Mouse (Mus musculus): ENCODE data around the gene Clec12b. TPM values are rescaled to one million over a fixed set of nuclear protein-coding genes. Genes with fewer than 3 reads are reported as not detected.
A peak's percentile ranks its signal among the peaks of the same experiment; 100 is the strongest.
"Not testable (repeated sequence)": the region's sequence is repeated elsewhere in the genome, so short reads cannot be mapped to it uniquely, and the experiment has no call there.

Clec12b gene
- polyA plus RNA-seq, 1 experiment from 2014 or later: not detected

DNA sequence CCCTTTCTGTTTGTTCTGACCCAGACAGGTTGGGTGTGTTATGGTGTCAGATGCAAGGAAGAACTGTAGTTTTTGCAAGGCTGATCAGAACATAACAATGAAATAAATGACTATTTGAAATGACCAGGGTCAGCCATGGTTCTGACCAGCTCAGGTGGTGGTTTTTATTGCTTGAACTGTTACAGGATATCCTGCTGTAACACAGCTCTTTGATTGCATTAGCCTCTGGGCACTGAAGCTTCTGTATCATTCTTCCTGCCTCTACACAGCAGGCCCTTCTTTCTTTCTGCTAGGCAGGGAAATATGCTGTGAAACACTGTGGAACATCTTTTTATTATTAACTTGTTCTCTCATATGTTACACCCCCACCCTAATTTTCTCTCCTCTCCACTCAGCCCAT is 29.2 kb downstream of the Clec12b start:
- H3K4me2 ChIP-seq (ENCODE audit: low read depth, low read length): no peak overlapping the region
- H3K36me3 ChIP-seq (ENCODE audit: control insufficient read depth, insufficient read depth, low read length): no peaks in the 10 kb centered on the region
- H3K27me3 ChIP-seq (ENCODE audit: control insufficient read depth, insufficient read depth, low read length): no peaks in the 10 kb centered on the region
- no peak for ATAC-seq (ENCODE audit: insufficient read depth, low FRiP score)
- no peak overlapping the region for H3K9ac ChIP-seq (ENCODE audit: low read length)
- no peaks in the 10 kb centered on the region for H3K4me1 ChIP-seq (ENCODE audit: control insufficient read depth, insufficient read depth, low read length)
- H3K9me3 ChIP-seq (replicated peaks; ENCODE audit: control insufficient read depth, low read length): no peaks in the 10 kb centered on the region
- H3K27ac ChIP-seq (ENCODE audit: low read length): no peak overlapping the region
- no peak overlapping the region for H3K4me3 ChIP-seq (replicated peaks; ENCODE audit: low read length)

- WGBS: 95% methylated on average over 2 of the region's 2 CpGs
- H3K27me3 ChIP-seq (ENCODE audit: control insufficient read depth, insufficient read depth, low read length): no peaks in the 10 kb centered on the region
These were observed 29.9 kb downstream of the Clec12b start for GRCm38 (mm10) chr6:129355774-129356173.

DNA sequence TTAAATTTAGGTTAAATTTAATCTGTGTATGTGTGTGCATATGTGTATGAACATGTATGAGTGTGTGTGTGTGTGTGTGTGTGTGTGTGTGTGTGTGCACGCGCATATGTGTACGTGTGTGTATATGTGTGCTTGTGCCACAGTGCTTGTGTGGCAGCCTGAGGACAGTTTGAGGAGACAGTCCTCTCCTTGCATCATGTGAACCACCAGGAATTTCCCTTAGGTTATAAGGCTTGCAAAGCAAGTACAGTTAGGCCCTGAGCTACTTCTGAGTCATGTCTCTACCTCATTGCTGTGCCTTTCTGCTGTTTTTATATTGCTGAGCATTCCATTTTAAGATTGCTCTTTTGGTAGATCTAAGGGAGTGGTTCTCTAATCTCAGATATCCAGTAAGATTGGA is 34.6 kb downstream of the Clec12b start:
- Histone ChIP-seq H3K4me1 (ENCODE audit: control insufficient read depth, insufficient read depth, low read length) (no peaks in the 10 kb centered on the region), H3K27me3 (ENCODE audit: control insufficient read depth, insufficient read depth, low read length) (no peaks in the 10 kb centered on the region), H3K4me2 (ENCODE audit: low read depth, low read length) (no peak overlapping the region), H3K36me3 (ENCODE audit: control insufficient read depth, insufficient read depth, low read length) (no peaks in the 10 kb centered on the region), H3K27ac (ENCODE audit: low read length) (no peak overlapping the region), H3K9ac (ENCODE audit: low read length) (no peak overlapping the region), H3K9me3 (replicated peaks; ENCODE audit: control insufficient read depth, low read length) (peaks cover 6% of the 10 kb centered on the region; the same call in 1 of the 2 replicates), H3K4me3 (replicated peaks; ENCODE audit: low read length) (no peak overlapping the region)
- no peak for ATAC-seq (ENCODE audit: insufficient read depth, low FRiP score)
- 88% methylated on average over 3 of the region's 3 CpGs for WGBS

More at GRCm38 (mm10) chr6:129355774-129356173, 29.9 kb downstream of the Clec12b start:
- no peak overlapping the region for H3K4me2 ChIP-seq (ENCODE audit: low read depth, low read length)
- H3K4me3 ChIP-seq (replicated peaks; ENCODE audit: low read length): no peak overlapping the region
- no peak overlapping the region for H3K9ac ChIP-seq (ENCODE audit: low read length)
- H3K27ac ChIP-seq (ENCODE audit: low read length): no peak overlapping the region
- ATAC-seq (ENCODE audit: insufficient read depth, low FRiP score): no peak
- no peaks in the 10 kb centered on the region for H3K36me3 ChIP-seq (ENCODE audit: control insufficient read depth, insufficient read depth, low read length)
- no peaks in the 10 kb centered on the region for H3K9me3 ChIP-seq (replicated peaks; ENCODE audit: control insufficient read depth, low read length)
- no peaks in the 10 kb centered on the region for H3K4me1 ChIP-seq (ENCODE audit: control insufficient read depth, insufficient read depth, low read length)

GRCm38 (mm10) chr6:129349524-129350352 is 35.9 kb downstream of the Clec12b start:
- H3K9ac ChIP-seq (ENCODE audit: low read length): no peak overlapping the region
- peaks cover 6% of the 10 kb centered on the region; the same call in 1 of the 2 replicates for H3K9me3 ChIP-seq (replicated peaks; ENCODE audit: control insufficient read depth, low read length)
- H3K27me3 ChIP-seq (ENCODE audit: control insufficient read depth, insufficient read depth, low read length): no peaks in the 10 kb centered on the region
- ATAC-seq (ENCODE audit: insufficient read depth, low FRiP score): peak; percentile 87; the same call in 1 of the 2 replicates
- H3K4me2 ChIP-seq (ENCODE audit: low read depth, low read length): no peak overlapping the region
- 39% methylated on average over 4 of the region's 4 CpGs for WGBS
- no peaks in the 10 kb centered on the region for H3K4me1 ChIP-seq (ENCODE audit: control insufficient read depth, insufficient read depth, low read length)
- H3K27ac ChIP-seq (ENCODE audit: low read length): peak overlapping the region; percentile 37; the same call in 1 of the 2 replicates
- H3K36me3 ChIP-seq (ENCODE audit: control insufficient read depth, insufficient read depth, low read length): no peaks in the 10 kb centered on the region
- H3K4me3 ChIP-seq (replicated peaks; ENCODE audit: low read length): no peak overlapping the region

GRCm38 (mm10) chr6:129344408-129344807 is 41.3 kb downstream of the Clec12b start:
- peaks cover 6% of the 10 kb centered on the region; the same call in 1 of the 2 replicates for H3K9me3 ChIP-seq (replicated peaks; ENCODE audit: control insufficient read depth, low read length)
- H3K4me2 ChIP-seq (ENCODE audit: low read depth, low read length): no peak overlapping the region
- H3K27ac ChIP-seq (ENCODE audit: low read length): no peak overlapping the region
- WGBS: 64% methylated on average over 3 of the region's 3 CpGs
- no peaks in the 10 kb centered on the region for H3K27me3 ChIP-seq (ENCODE audit: control insufficient read depth, insufficient read depth, low read length)
- no peaks in the 10 kb centered on the region for H3K4me1 ChIP-seq (ENCODE audit: control insufficient read depth, insufficient read depth, low read length)
- H3K36me3 ChIP-seq (ENCODE audit: control insufficient read depth, insufficient read depth, low read length): no peaks in the 10 kb centered on the region
- no peak overlapping the region for H3K9ac ChIP-seq (ENCODE audit: low read length)
- no peak overlapping the region for H3K4me3 ChIP-seq (replicated peaks; ENCODE audit: low read length)
- no peak for ATAC-seq (ENCODE audit: insufficient read depth, low FRiP score)

DNA sequence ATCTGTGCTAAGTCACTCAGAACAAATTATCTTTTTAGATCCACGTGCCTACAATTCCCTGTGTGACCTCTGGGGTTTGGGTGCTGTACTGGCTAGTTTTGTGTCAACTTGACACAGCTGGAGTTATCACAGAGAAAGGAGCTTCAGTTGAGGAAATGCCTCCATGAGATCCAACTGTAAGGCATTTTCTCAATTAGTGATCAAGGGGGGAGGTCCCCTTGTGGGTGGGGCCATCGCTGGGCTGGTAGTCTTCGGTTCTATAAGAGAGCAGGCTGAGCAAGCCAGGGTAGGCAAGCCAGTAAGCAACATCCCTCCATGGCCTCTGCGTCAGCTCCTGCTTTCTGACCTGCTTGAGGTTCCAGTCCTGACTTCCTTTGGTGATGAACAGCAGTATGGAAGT is 43.3 kb downstream of the Clec12b start, which contains the start of gene Clec12a:
Clec12a (plus strand) TSS at position 301 of the 400 bp plus-strand sequence.
- 76% methylated on average over 4 of the region's 4 CpGs for WGBS
- H3K4me3 ChIP-seq (replicated peaks; ENCODE audit: low read length); H3K36me3 ChIP-seq (ENCODE audit: control insufficient read depth, insufficient read depth, low read length); H3K4me1 ChIP-seq (ENCODE audit: control insufficient read depth, insufficient read depth, low read length); H3K4me2 ChIP-seq (ENCODE audit: low read depth, low read length); H3K9me3 ChIP-seq (replicated peaks; ENCODE audit: control insufficient read depth, low read length); H3K9ac ChIP-seq (ENCODE audit: low read length); H3K27me3 ChIP-seq (ENCODE audit: control insufficient read depth, insufficient read depth, low read length); H3K27ac ChIP-seq (ENCODE audit: low read length); ATAC-seq (ENCODE audit: insufficient read depth, low FRiP score): not testable (repeated sequence)

DNA sequence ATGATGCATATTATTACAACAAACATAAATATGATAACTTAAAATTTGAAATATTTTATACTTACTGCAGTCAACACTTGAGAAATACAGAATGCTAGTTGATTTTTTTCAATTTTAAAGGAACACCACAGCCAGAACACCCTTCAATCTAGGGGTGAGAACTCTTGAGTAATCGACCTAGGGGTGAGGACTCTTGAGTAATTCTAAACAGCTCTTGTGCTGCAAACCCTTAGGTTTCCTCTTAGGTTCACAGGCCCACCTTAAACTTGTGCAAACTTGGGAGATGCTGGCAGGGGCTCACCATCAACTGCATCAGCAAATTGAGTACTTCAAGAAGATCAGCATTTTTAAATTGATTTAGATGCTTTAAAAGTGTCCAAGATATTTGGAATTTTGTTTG is 47.9 kb downstream of the Clec12b start:
- Histone ChIP-seq H3K36me3 (ENCODE audit: control insufficient read depth, insufficient read depth, low read length) (no peaks in the 10 kb centered on the region), H3K4me1 (ENCODE audit: control insufficient read depth, insufficient read depth, low read length) (no peaks in the 10 kb centered on the region), H3K9ac (ENCODE audit: low read length) (no peak overlapping the region), H3K9me3 (replicated peaks; ENCODE audit: control insufficient read depth, low read length) (no peaks in the 10 kb centered on the region), H3K27me3 (ENCODE audit: control insufficient read depth, insufficient read depth, low read length) (no peaks in the 10 kb centered on the region), H3K4me3 (replicated peaks; ENCODE audit: low read length) (no peak overlapping the region), H3K27ac (ENCODE audit: low read length) (no peak overlapping the region), H3K4me2 (ENCODE audit: low read depth, low read length) (no peak overlapping the region)
- ATAC-seq (ENCODE audit: insufficient read depth, low FRiP score): no peak
- WGBS: 63% methylated on average over 1 of the region's 1 CpGs

DNA sequence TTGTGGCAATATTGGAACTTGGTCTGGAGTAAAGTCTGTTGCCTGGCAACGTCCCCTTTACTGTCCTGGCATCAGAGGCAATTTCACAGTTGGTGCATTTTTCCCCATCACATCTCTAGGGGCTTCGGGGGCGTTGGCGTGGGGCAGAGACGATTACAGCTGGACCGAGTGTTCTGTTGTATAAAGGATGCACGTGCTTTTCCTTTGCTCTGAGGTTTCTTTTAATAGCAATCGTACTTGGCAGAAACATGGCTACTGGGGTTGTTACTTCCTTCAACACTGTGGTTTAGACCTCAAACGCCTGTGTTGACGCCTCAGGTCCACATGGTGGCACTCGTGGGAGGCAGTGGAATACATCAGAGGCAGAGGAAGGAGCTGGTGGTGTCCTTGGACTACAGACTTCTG is 52.0 kb downstream of the Clec12b start:
- Histone ChIP-seq H3K4me2 (ENCODE audit: low read depth, low read length) (no peak overlapping the region), H3K36me3 (ENCODE audit: control insufficient read depth, insufficient read depth, low read length) (no peaks in the 10 kb centered on the region), H3K9me3 (replicated peaks; ENCODE audit: control insufficient read depth, low read length) (no peaks in the 10 kb centered on the region), H3K27ac (ENCODE audit: low read length) (no peak overlapping the region), H3K27me3 (ENCODE audit: control insufficient read depth, insufficient read depth, low read length) (no peaks in the 10 kb centered on the region), H3K4me1 (ENCODE audit: control insufficient read depth, insufficient read depth, low read length) (no peaks in the 10 kb centered on the region), H3K4me3 (replicated peaks; ENCODE audit: low read length) (no peak overlapping the region), H3K9ac (ENCODE audit: low read length) (no peak overlapping the region)
- 35% methylated on average over 11 of the region's 11 CpGs for WGBS
- ATAC-seq (ENCODE audit: insufficient read depth, low FRiP score): peak; percentile 75

- H3K4me3 ChIP-seq (replicated peaks; ENCODE audit: low read length): no peak within 1 kb of the TSS
- no peaks in the 10 kb centered on the region for H3K4me1 ChIP-seq (ENCODE audit: control insufficient read depth, insufficient read depth, low read length)
- no peak for ATAC-seq (ENCODE audit: insufficient read depth, low FRiP score)
- no peaks in the 10 kb centered on the region for H3K36me3 ChIP-seq (ENCODE audit: control insufficient read depth, insufficient read depth, low read length)
- H3K9me3 ChIP-seq (replicated peaks; ENCODE audit: control insufficient read depth, low read length): no peaks in the 10 kb centered on the region
- no peak within 1 kb of the TSS for H3K4me2 ChIP-seq (ENCODE audit: low read depth, low read length)
- H3K27me3 ChIP-seq (ENCODE audit: control insufficient read depth, insufficient read depth, low read length): no peaks in the 10 kb centered on the region
- H3K27ac ChIP-seq (ENCODE audit: low read length): no peak within 1 kb of the TSS
- no peak within 1 kb of the TSS for H3K9ac ChIP-seq (ENCODE audit: low read length)
- 55% methylated on average over 11 of the region's 11 CpGs for WGBS
These were observed 54.1 kb downstream of the Clec12b start, which contains the start of gene 4922502D21Rik for GRCm38 (mm10) chr6:129331610-129332009. Gene 4922502D21Rik, minus strand, starts transcription at chr6:129331796.
